Mouse (Mus musculus) intestine, postnatal 0 days (tissue): ENCODE measurements around the gene Srsf12. TPM values are rescaled to one million over a fixed set of nuclear protein-coding genes. Genes with fewer than 3 reads are reported as not detected.
A peak's percentile ranks its signal among the peaks of the same experiment; 100 is the strongest.

Source experiments
- ATAC-seq: fragments of 200-750 bp; cut with Nextera tagmentation; 2 replicates; pipeline ENCODE4 v1.8.0; 2017; ENCODE audit warnings: mild to moderate bottlenecking, moderate TSS enrichment, moderate library complexity
- H3K27ac ChIP-seq: fragments of 300-500 bp; sonication (generic); 2 replicates; pipeline ENCODE4 v1.5.1; 2014; ENCODE audit warnings: mild to moderate bottlenecking, low read depth, low read length, moderate library complexity
- H3K27me3 ChIP-seq: fragments of 300-500 bp; sonication (generic); replicated peaks from 2 replicates; pipeline ENCODE4 v1.6.1; 2014; ENCODE audit warnings: low read length, mixed read lengths; ENCODE audit not compliant: control insufficient read depth, insufficient read depth
- H3K36me3 ChIP-seq: fragments of 300-500 bp; sonication (generic); 2 replicates; pipeline ENCODE4 v1.6.1; 2014; ENCODE audit warnings: mild to moderate bottlenecking, moderate library complexity; ENCODE audit not compliant: control insufficient read depth, insufficient read depth
- H3K4me1 ChIP-seq: fragments of 300-500 bp; sonication (generic); replicated peaks from 2 replicates; pipeline ENCODE4 v1.6.1; 2014; ENCODE audit warnings: antibody characterized with exemption, low read length, mixed read lengths; ENCODE audit not compliant: control insufficient read depth, insufficient read depth
- H3K4me2 ChIP-seq: fragments of 300-500 bp; sonication (generic); replicated peaks from 2 replicates; pipeline ENCODE4 v1.6.1; 2014; ENCODE audit warnings: low read depth, mild to moderate bottlenecking, moderate library complexity
- H3K4me3 ChIP-seq: fragments of 300-500 bp; sonication (generic); 2 replicates; pipeline ENCODE4 v1.5.1; 2014; ENCODE audit warnings: low read depth, low read length
- H3K9ac ChIP-seq: fragments of 300-500 bp; sonication (generic); 2 replicates; pipeline ENCODE4 v1.6.1; 2014; ENCODE audit warnings: mild to moderate bottlenecking, low read depth, low read length
- H3K9me3 ChIP-seq: fragments of 300-500 bp; sonication (generic); 2 replicates; pipeline ENCODE4 v1.6.1; 2016; ENCODE audit warnings: mixed run types; ENCODE audit not compliant: control insufficient read depth
- CTCF ChIP-seq: sonication (generic); IDR thresholded peaks from 2 replicates; pipeline ENCODE4 v1.5.1; 2016; ENCODE audit warnings: low read depth, mild to moderate bottlenecking, control low read depth, antibody characterized with exemption, moderate library complexity
- WGBS: fragments of 180-500 bp; shearing (Covaris S2); extraction: QIAGEN DNeasy Blood & Tissue Kit; methylation state at CpG from one replicate; pipeline ENCODE4 v1.1.7; 2014; 5-methylcytosine and 5-hydroxymethylcytosine counted together
- polyA plus RNA-seq: library from polyadenylated mRNA; unstranded; fragments of >200 nt; fragmentation: Nextera tagmentation; extraction: Ambion mirVana; gene quantifications from 2 replicates; pipeline ENCODE4 v1.2.1, GENCODE M21; 2015

The Srsf12 gene
- polyA plus RNA-seq, 1 experiment from 2014 or later = 2.0 TPM

- H3K4me1 ChIP-seq = no peaks in the 10 kb centered on the region; the same call in none of the 2 replicates
- no peaks in the 10 kb centered on the region for H3K27me3 ChIP-seq
- H3K9me3 ChIP-seq = no peaks in the 10 kb centered on the region
- H3K27ac ChIP-seq = peak overlapping the region; percentile 100
- H3K4me3 ChIP-seq = peak overlapping the region; percentile 92
- H3K4me2 ChIP-seq = peak overlapping the region; percentile 68
- no peak for TF ChIP-seq CTCF
- WGBS = 0% methylated on average over 63 of the region's 88 CpGs
- peak overlapping the region; percentile 100 for H3K9ac ChIP-seq
- peaks cover 26% of the 10 kb centered on the region for H3K36me3 ChIP-seq
- ATAC-seq = peak; percentile 90
Observed at GRCm38 (mm10) chr4:33248062-33248889, 39.5 kb downstream of the Srsf12 start.

- Histone ChIP-seq H3K36me3 (peaks cover 20% of the 10 kb centered on the region), H3K4me2 (peak overlapping the region; percentile 68), H3K27ac (peak overlapping the region; percentile 100), H3K9ac (peak overlapping the region; percentile 100), H3K27me3 (no peaks in the 10 kb centered on the region), H3K4me3 (peak overlapping the region; percentile 92), H3K4me1 (no peaks in the 10 kb centered on the region; the same call in 1 of the 2 replicates), H3K9me3 (no peaks in the 10 kb centered on the region)
- peak; percentile 29 for TF ChIP-seq CTCF
- WGBS = under 1% methylated on average over 4 of the region's 4 CpGs
- no peak for ATAC-seq
Observed at GRCm38 (mm10) chr4:33248915-33249314, 40.1 kb downstream of the Srsf12 start.

- H3K4me3 ChIP-seq = no peak overlapping the region
- no peak for ATAC-seq
- H3K36me3 ChIP-seq = peaks cover 11% of the 10 kb centered on the region
- no peaks in the 10 kb centered on the region for H3K9me3 ChIP-seq
- H3K4me2 ChIP-seq = no peak overlapping the region
- H3K27ac ChIP-seq = no peak overlapping the region
- H3K4me1 ChIP-seq = no peaks in the 10 kb centered on the region; the same call in 1 of the 2 replicates
- H3K9ac ChIP-seq = no peak overlapping the region
- TF ChIP-seq CTCF = no peak
- 89% methylated on average over 1 of the region's 1 CpGs for WGBS
- H3K27me3 ChIP-seq = no peaks in the 10 kb centered on the region
Observed at GRCm38 (mm10) chr4:33249716-33250230, 41.0 kb downstream of the Srsf12 start.

- H3K27ac ChIP-seq = no peak overlapping the region
- H3K4me2 ChIP-seq = no peak overlapping the region
- no peak for ATAC-seq
- H3K27me3 ChIP-seq = no peaks in the 10 kb centered on the region
- no peaks in the 10 kb centered on the region; the same call in 1 of the 2 replicates for H3K4me1 ChIP-seq
- H3K4me3 ChIP-seq = no peak overlapping the region
- peaks cover 2% of the 10 kb centered on the region for H3K36me3 ChIP-seq
- TF ChIP-seq CTCF = no peak
- no peak overlapping the region for H3K9ac ChIP-seq
- 76% methylated on average over 2 of the region's 2 CpGs for WGBS
- no peaks in the 10 kb centered on the region for H3K9me3 ChIP-seq
Observed at GRCm38 (mm10) chr4:33250867-33251266, 42.1 kb downstream of the Srsf12 start.

GRCm38 (mm10) chr4:33254706-33255105 is 45.9 kb downstream of the Srsf12 start:
- Histone ChIP-seq H3K9ac (no peak overlapping the region), H3K36me3 (no peaks in the 10 kb centered on the region), H3K9me3 (no peaks in the 10 kb centered on the region), H3K4me2 (no peak overlapping the region), H3K4me3 (no peak overlapping the region), H3K4me1 (no peaks in the 10 kb centered on the region), H3K27ac (no peak overlapping the region), H3K27me3 (no peaks in the 10 kb centered on the region)
- WGBS = 77% methylated on average over 4 of the region's 4 CpGs
- TF ChIP-seq CTCF = no peak
- ATAC-seq = no peak

- peak overlapping the region; percentile 13; the same call in 1 of the 2 replicates for H3K4me2 ChIP-seq
- no peaks in the 10 kb centered on the region for H3K36me3 ChIP-seq
- no peaks in the 10 kb centered on the region for H3K9me3 ChIP-seq
- no peak overlapping the region for H3K9ac ChIP-seq
- WGBS = 40% methylated on average over 11 of the region's 11 CpGs
- no peak overlapping the region for H3K4me3 ChIP-seq
- no peak for TF ChIP-seq CTCF
- ATAC-seq = peak; percentile 11; the same call in 1 of the 2 replicates
- no peaks in the 10 kb centered on the region for H3K27me3 ChIP-seq
- no peaks in the 10 kb centered on the region; the same call in 1 of the 2 replicates for H3K4me1 ChIP-seq
- 0 out of 2 replicates have a peak overlapping the region, but pooled peaks have one; percentile 23 for H3K27ac ChIP-seq
Observed at GRCm38 (mm10) chr4:33257263-33257964, 48.6 kb downstream of the Srsf12 start.
